Mouse (Mus musculus): Measurements from ENCODE around the gene Celf2.

The Celf2 gene

GRCm38 (mm10) chr2:7080086-7080485, 429.3 kb downstream of the Celf2 start:
- no peak for DNase-seq

- no peak for DNase-seq
Observed at GRCm38 (mm10) chr2:7079390-7079789, 430.0 kb downstream of the Celf2 start.

GRCm38 (mm10) chr2:7073730-7074129, 435.6 kb downstream of the Celf2 start:
- no peak for DNase-seq

- no peak for DNase-seq
Observed at GRCm38 (mm10) chr2:7072344-7073265, 436.8 kb downstream of the Celf2 start.

- DNase-seq, result no peak
Observed at GRCm38 (mm10) chr2:7069458-7069857, 439.9 kb downstream of the Celf2 start.

GRCm38 (mm10) chr2:7068281-7068680, 441.1 kb downstream of the Celf2 start:
- no peak for DNase-seq

- no peak for DNase-seq
Observed at GRCm38 (mm10) chr2:7063574-7064192, 445.7 kb downstream of the Celf2 start.

GRCm38 (mm10) chr2:7060490-7061105, 448.8 kb downstream of the Celf2 start:
- DNase-seq, result no peak

GRCm38 (mm10) chr2:7056401-7056800, 453.0 kb downstream of the Celf2 start:
- no peak for DNase-seq

GRCm38 (mm10) chr2:7055958-7056357, 453.4 kb downstream of the Celf2 start:
- DNase-seq, result no peak

GRCm38 (mm10) chr2:7051090-7051489, 458.3 kb downstream of the Celf2 start:
- DNase-seq, result no peak

GRCm38 (mm10) chr2:7046155-7046554, 463.2 kb downstream of the Celf2 start:
- DNase-seq, result no peak

- no peak for DNase-seq
Observed at GRCm38 (mm10) chr2:7045531-7045930, 463.8 kb downstream of the Celf2 start.

- DNase-seq, result no peak
Observed at GRCm38 (mm10) chr2:7043770-7044459, 465.4 kb downstream of the Celf2 start.

- no peak for DNase-seq
Observed at GRCm38 (mm10) chr2:7040940-7041339, 468.4 kb downstream of the Celf2 start.

- DNase-seq, result no peak
Observed at GRCm38 (mm10) chr2:7038991-7039390, 470.4 kb downstream of the Celf2 start.

- DNase-seq, result no peak
Observed at GRCm38 (mm10) chr2:7031389-7031788, 478.0 kb downstream of the Celf2 start.

GRCm38 (mm10) chr2:7026737-7027136, 482.6 kb downstream of the Celf2 start:
- DNase-seq, result no peak

- DNase-seq, result no peak
Observed at GRCm38 (mm10) chr2:7025594-7025993, 483.8 kb downstream of the Celf2 start.

GRCm38 (mm10) chr2:7022184-7022583, 487.2 kb downstream of the Celf2 start:
- DNase-seq, result no peak

GRCm38 (mm10) chr2:7017384-7018113, 491.8 kb downstream of the Celf2 start:
- DNase-seq, result no peak

- DNase-seq, result no peak
Observed at GRCm38 (mm10) chr2:7013126-7013525, 496.2 kb downstream of the Celf2 start.
